Mouse (Mus musculus) embryonic facial prominence, embryonic 12.5 days (tissue): ENCODE results near the gene Gm10642. TPM values are rescaled to one million over a fixed set of nuclear protein-coding genes. Genes with fewer than 3 reads are reported as not detected.

ENCODE experiments used
- ATAC-seq: fragments of 200-750 bp; cut with Nextera tagmentation; 2 replicates; pipeline ENCODE4 v1.8.0; 2017; ENCODE audit not compliant: insufficient number of reproducible peaks, insufficient read depth, low FRiP score, low TSS enrichment
- H3K27ac ChIP-seq: fragments of 300-500 bp; sonication (generic); 2 replicates; pipeline ENCODE4 v1.5.1; 2016; ENCODE audit warnings: mild to moderate bottlenecking
- H3K27me3 ChIP-seq: fragments of 300-500 bp; sonication (generic); 2 replicates; pipeline ENCODE4 v1.6.1; 2016; ENCODE audit warnings: mild to moderate bottlenecking, moderate library complexity
- H3K36me3 ChIP-seq: fragments of 300-500 bp; sonication (generic); 2 replicates; pipeline ENCODE4 v1.6.1; 2016; ENCODE audit warnings: mild to moderate bottlenecking
- H3K4me1 ChIP-seq: fragments of 300-500 bp; sonication (generic); 2 replicates; pipeline ENCODE4 v1.6.1; 2016
- H3K4me2 ChIP-seq: fragments of 300-500 bp; sonication (generic); replicated peaks from 2 replicates; pipeline ENCODE4 v1.6.1; 2016; ENCODE audit warnings: mild to moderate bottlenecking, moderate library complexity
- H3K4me3 ChIP-seq: fragments of 300-500 bp; sonication (generic); 2 replicates; pipeline ENCODE4 v1.5.1; 2016; ENCODE audit warnings: mild to moderate bottlenecking
- H3K9ac ChIP-seq: fragments of 300-500 bp; sonication (generic); 2 replicates; pipeline ENCODE4 v1.6.1; 2016; ENCODE audit warnings: mild to moderate bottlenecking, moderate library complexity
- H3K9me3 ChIP-seq: fragments of 300-500 bp; sonication (generic); 2 replicates; pipeline ENCODE4 v1.6.1; 2016; ENCODE audit warnings: mild to moderate bottlenecking, moderate library complexity
- WGBS: fragments of 180-500 bp; shearing (Covaris S2); methylation state at CpG from one replicate; pipeline ENCODE4 v1.1.7; 2016; 5-methylcytosine and 5-hydroxymethylcytosine counted together
- polyA plus RNA-seq: library from polyadenylated mRNA; unstranded; fragments of >200 nt; fragmentation: Nextera tagmentation; extraction: Ambion mirVana; gene quantifications from 2 replicates; pipeline ENCODE4 v1.2.1, GENCODE M21; 2016

Gm10642 gene
- 0.37 and 0.69 TPM in 2 replicates for polyA plus RNA-seq

DNA sequence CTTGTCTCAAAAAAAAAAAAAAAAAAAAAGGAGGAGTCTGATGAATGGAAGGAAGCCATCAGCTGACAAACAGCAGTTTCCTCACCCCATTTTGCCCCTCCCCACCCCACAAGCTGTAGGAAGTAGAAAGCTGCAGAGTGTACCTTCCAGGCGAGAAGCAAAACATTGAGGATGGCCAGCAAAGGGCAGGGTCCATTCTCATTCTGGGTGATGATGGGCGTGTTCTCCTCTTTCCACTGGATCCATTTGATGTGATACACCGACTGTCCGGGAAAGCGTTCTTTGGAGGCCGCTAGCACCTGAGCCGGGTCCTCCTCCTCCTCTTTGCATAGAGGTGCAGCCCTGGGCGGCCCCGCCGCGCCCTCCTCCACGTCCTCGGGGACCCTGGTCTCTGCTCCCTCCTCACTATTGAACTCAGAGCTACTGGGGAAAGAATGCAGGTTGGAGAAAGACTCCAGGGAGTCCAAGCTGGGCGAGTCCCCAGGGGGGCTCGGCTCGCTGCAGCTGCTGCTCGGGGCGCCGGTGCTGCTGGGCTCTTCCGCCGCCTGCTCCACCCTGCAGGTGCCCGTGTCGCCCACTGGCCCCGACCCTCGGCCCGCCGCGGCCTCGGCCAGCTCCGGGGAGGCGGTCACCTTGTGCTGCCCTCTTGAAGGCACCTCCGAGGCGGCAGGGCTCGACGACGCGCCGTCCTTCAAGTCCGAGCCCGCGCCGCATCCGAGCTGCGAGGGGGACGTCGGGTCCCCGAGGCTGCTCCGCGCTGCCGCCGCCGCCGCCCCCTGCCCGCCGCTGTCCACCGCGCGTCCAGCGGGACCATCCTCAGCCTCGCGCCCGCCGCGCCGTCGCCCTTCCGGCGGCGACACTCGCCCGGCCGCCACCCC is at the start of gene Gm10642:
Gm10642 (plus strand) TSS at position 122 of the 878 bp plus-strand sequence.
- Histone ChIP-seq H3K4me3 (peak within 1 kb of the TSS; percentile 86), H3K4me2 (peak within 1 kb of the TSS; percentile 95), H3K9me3 (no peaks in the 10 kb centered on the region), H3K36me3 (no peaks in the 10 kb centered on the region), H3K9ac (peak within 1 kb of the TSS; percentile 77), H3K4me1 (0 out of 2 replicates have a peak, but pooled peaks cover 4% of the 10 kb centered on the region), H3K27ac (peak within 1 kb of the TSS; percentile 92), H3K27me3 (no peaks in the 10 kb centered on the region)
- WGBS: under 1% methylated on average over 61 of the region's 72 CpGs
- peak; percentile 70 for ATAC-seq

DNA sequence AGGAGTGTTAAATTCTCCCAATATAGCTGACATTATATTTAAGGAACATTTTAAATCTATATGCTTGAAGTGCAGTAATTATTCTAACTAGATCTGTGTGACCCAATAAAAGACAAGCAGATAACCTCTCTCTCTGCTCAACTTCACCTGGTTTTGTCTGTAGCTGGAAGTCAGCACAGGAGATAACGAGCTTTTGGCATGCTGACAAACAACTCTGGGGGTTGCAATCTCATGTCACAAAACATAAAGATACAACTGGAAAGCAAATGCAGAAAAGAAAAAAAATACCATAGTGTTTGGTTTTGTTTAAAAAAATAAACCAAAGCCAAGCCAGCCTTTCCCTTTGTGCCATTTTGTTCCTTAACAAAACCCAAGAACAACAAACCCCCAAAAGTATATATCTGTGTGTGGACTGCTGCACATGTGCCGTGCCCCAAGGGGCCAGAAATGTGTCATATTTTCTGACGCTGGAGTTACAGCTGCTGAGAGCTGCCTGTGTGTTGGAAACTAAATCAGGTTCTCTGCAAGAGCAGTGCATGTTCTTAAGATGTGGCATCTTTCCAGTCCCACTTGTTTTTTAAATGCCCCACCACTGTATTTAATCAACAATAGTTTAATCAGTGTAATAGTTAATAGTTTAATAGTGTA is 44.9 kb upstream of the Gm10642 start:
- no peak overlapping the region for H3K9ac ChIP-seq
- no peak overlapping the region for H3K4me3 ChIP-seq
- no peaks in the 10 kb centered on the region for H3K9me3 ChIP-seq
- H3K4me1 ChIP-seq: no peaks in the 10 kb centered on the region
- peaks cover 12% of the 10 kb centered on the region; the same call in 1 of the 2 replicates for H3K36me3 ChIP-seq
- whole genome bisulfite sequencing: 53% methylated on average over 3 of the region's 3 CpGs
- no peaks in the 10 kb centered on the region for H3K27me3 ChIP-seq
- ATAC-seq: no peak
- no peak overlapping the region for H3K4me2 ChIP-seq
- H3K27ac ChIP-seq: no peak overlapping the region

DNA sequence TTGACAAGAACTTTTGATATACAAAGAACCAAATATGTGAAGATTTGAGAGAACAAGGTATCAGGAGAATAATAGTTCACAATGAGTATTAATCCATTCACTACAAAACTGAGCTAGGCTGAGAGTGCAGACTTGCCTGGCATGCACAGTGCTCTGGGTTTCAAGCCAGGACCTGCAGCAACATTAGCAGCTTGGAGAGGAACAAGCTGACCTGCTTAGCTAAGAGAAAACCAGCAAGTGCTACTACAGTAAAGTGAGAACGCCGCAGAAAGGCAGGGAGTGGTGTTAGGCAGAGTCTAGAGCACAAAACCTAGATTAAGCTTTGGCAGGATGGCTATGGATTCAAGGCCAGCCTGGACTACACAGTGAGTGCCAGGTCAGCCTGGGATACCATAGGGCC is 26.3 kb upstream of the Gm10642 start:
- Histone ChIP-seq H3K27me3 (no peaks in the 10 kb centered on the region), H3K9me3 (no peaks in the 10 kb centered on the region), H3K4me2 (no peak overlapping the region), H3K4me3 (no peak overlapping the region), H3K27ac (no peak overlapping the region), H3K4me1 (no peaks in the 10 kb centered on the region), H3K9ac (no peak overlapping the region), H3K36me3 (no peaks in the 10 kb centered on the region)
- 72% methylated on average over 2 of the region's 2 CpGs for WGBS
- ATAC-seq: no peak

DNA sequence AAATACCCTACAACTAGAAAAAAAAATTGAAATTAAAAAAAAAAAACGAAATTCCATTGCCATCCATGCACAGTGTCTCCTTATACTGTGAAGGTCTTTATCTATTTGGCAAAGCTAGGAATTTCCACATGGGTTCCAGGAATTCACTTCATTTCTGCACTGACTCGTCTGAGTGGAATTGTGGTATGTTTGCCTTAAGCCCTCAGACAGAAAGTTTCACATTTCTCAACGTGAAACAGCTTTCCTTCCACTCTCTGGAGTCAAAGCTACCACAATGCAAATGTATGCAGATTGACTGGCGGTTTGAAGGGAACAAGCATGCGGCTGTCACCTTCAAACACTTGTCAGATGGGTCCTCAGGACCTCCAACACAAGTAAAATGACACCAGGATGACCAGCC is 24.4 kb upstream of the Gm10642 start:
- Histone ChIP-seq H3K4me1 (no peaks in the 10 kb centered on the region), H3K27ac (no peak overlapping the region), H3K36me3 (no peaks in the 10 kb centered on the region), H3K27me3 (no peaks in the 10 kb centered on the region), H3K9ac (no peak overlapping the region), H3K9me3 (no peaks in the 10 kb centered on the region), H3K4me3 (no peak overlapping the region), H3K4me2 (no peak overlapping the region)
- no peak for ATAC-seq
- 18% methylated on average over 5 of the region's 5 CpGs for WGBS

DNA sequence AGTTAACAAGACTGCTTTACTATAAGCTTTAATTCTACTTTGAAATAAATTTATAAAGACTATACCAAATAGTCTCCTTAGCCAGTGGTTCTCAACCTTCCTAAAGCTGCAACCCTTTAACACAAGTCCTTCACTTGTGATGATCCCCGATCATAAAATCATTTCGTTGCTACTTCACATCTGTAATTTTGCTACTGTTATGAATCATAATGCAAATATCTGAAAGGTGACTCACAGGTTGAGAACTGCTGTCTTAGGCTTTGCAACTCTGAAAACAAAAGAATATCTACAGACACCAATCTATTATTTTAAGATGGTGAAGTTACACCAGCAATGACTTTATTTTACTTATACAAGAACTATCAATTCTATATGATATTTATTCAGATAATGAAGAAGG is 19.3 kb upstream of the Gm10642 start:
- Histone ChIP-seq H3K9ac (no peak overlapping the region), H3K4me2 (no peak overlapping the region), H3K36me3 (no peaks in the 10 kb centered on the region), H3K4me1 (no peaks in the 10 kb centered on the region), H3K4me3 (no peak overlapping the region), H3K27me3 (no peaks in the 10 kb centered on the region), H3K27ac (no peak overlapping the region), H3K9me3 (no peaks in the 10 kb centered on the region)
- 89% methylated on average over 2 of the region's 2 CpGs for WGBS
- ATAC-seq: no peak

DNA sequence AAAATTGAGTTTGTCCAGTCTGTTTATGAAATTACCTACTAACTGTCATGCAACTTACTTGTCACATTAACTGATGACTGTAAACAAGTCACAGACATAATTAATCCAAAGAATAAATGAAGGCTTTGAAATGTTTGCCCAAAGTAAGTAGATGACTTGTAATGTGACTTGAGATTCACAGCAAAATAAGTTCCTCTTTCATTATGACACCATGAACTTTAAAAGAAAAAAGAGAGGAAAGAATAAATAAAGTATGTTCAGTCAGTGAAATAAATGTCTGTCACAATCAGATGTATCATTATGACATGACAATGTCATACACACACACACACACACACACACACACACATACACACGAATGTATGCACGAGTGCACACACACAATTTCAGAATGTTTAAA is 5.8 kb upstream of the Gm10642 start:
- Histone ChIP-seq H3K9ac (no peak overlapping the region), H3K36me3 (no peaks in the 10 kb centered on the region), H3K9me3 (no peaks in the 10 kb centered on the region), H3K27ac (no peak overlapping the region), H3K4me1 (0 out of 2 replicates have a peak, but pooled peaks cover 4% of the 10 kb centered on the region), H3K4me2 (no peak overlapping the region), H3K27me3 (no peaks in the 10 kb centered on the region), H3K4me3 (no peak overlapping the region)
- WGBS: 82% methylated on average over 2 of the region's 2 CpGs
- ATAC-seq: no peak

DNA sequence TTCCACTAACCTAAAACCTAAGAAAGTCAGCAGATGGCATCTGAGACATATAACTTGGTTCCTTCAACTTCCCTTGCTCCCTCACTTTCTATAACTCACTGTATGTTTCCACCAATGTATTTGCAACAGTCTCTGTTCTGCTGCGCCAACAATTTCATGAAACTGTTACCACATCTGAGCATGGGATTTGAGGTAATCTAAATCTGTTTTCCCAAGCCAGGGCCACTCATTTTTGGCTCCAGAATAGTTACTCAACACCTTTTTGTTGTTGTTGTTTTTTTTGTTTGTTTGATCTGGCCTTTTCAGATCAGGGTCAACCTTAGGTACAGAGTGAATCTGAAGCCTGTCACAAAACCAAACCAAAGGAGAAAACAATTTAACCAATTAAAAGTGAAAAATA is 5.1 kb upstream of the Gm10642 start:
- 88% methylated on average over 1 of the region's 1 CpGs for WGBS
- Histone ChIP-seq H3K4me2 (no peak overlapping the region), H3K27me3 (no peaks in the 10 kb centered on the region), H3K27ac (no peak overlapping the region), H3K9me3 (no peaks in the 10 kb centered on the region), H3K4me1 (0 out of 2 replicates have a peak, but pooled peaks cover 4% of the 10 kb centered on the region), H3K9ac (no peak overlapping the region), H3K4me3 (no peak overlapping the region), H3K36me3 (no peaks in the 10 kb centered on the region)
- no peak for ATAC-seq

DNA sequence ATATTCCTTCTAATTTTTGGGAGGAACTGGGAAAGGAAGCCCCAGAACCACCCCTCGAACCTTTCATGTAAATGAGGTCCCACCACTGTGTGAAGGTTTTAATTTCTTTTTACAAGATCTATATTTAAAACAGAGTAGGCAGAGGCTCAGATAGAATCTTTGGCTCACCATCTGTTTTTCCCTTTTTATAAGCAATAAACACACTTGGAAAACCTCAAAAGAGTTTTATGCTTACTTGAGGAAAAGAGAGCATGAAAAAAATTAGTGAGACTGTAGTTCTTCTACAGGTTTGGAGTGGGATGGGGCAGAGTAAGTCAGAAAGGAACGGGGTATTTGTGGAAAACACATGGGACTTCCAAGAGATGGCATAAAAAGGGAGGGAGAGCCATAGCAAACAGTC is 3.8 kb upstream of the Gm10642 start:
- no peak overlapping the region for H3K4me2 ChIP-seq
- no peak overlapping the region for H3K9ac ChIP-seq
- H3K4me1 ChIP-seq: 0 out of 2 replicates have a peak, but pooled peaks cover 4% of the 10 kb centered on the region
- H3K4me3 ChIP-seq: no peak overlapping the region
- no peaks in the 10 kb centered on the region for H3K27me3 ChIP-seq
- H3K27ac ChIP-seq: no peak overlapping the region
- H3K9me3 ChIP-seq: no peaks in the 10 kb centered on the region
- ATAC-seq: no peak
- 74% methylated on average over 2 of the region's 2 CpGs for WGBS
- no peaks in the 10 kb centered on the region for H3K36me3 ChIP-seq

DNA sequence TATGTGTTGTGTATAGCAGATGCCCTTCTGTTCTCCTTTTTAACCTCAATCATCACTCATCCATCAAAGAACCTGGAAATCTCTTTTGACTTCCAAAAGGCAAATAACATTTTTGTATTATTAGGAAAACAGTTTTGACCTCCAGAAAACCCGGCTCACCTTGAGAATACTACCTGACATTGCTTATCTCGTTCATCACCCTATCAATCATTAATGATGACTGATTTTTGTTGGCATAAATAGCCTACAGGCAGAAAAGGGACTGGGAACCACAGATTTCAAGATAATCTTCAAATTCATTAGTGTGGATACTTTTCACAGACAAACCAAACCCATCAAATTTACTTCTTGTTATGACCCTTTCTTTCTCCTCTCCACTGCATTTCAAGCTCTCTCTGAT is 2.2 kb upstream of the Gm10642 start:
- Histone ChIP-seq H3K4me3 (no peak overlapping the region), H3K9me3 (no peaks in the 10 kb centered on the region), H3K27ac (no peak overlapping the region), H3K9ac (no peak overlapping the region), H3K4me1 (0 out of 2 replicates have a peak, but pooled peaks cover 4% of the 10 kb centered on the region), H3K4me2 (no peak overlapping the region), H3K36me3 (no peaks in the 10 kb centered on the region), H3K27me3 (no peaks in the 10 kb centered on the region)
- ATAC-seq: no peak
- WGBS: 88% methylated on average over 2 of the region's 2 CpGs

DNA sequence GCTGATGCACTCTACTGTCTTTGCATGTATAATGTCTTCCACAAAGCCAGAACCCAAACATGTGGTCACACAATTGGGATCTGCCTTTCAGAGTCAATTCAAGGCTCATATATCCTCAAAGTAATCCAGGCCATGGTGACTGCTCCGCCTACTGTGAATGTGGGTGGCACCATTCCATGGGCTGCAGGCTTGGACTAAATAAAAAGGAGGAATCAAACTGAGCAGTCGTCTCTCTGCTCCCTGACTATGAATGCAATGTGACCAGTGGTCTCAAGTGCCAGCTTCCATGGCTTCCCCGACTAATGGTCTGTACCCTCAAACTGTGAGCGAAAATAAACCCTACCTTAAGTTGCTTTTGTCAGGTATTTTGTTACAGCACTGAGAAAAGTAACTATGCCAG is 1.6 kb upstream of the Gm10642 start:
- Histone ChIP-seq H3K27me3 (no peaks in the 10 kb centered on the region), H3K36me3 (no peaks in the 10 kb centered on the region), H3K4me3 (no peak overlapping the region), H3K4me1 (0 out of 2 replicates have a peak, but pooled peaks cover 4% of the 10 kb centered on the region), H3K9me3 (no peaks in the 10 kb centered on the region), H3K27ac (no peak overlapping the region), H3K9ac (no peak overlapping the region), H3K4me2 (0 out of 2 replicates have a peak overlapping the region, but pooled peaks have one; percentile 11)
- ATAC-seq: no peak
- 76% methylated on average over 4 of the region's 4 CpGs for WGBS

DNA sequence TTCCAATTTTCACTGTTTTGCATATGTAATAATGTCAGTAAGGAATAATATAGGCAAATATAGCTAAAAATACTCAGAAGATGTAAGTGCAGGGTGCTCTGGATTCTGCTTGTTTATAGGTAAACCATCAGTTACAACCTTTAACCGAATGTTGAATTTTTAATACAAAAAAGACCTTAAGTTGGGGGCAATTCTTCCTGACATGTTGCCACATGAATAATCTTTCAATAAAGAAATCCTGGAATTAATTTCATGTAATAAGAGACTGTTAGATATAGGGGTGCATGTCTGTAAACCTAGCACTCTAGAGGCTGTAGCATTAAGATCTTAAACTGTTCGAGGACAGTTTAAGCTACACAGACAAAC is 304 bp upstream of the Gm10642 start:
- no peak for ATAC-seq
- no peak overlapping the region for H3K27ac ChIP-seq
- H3K27me3 ChIP-seq: no peaks in the 10 kb centered on the region
- H3K4me1 ChIP-seq: 0 out of 2 replicates have a peak, but pooled peaks cover 4% of the 10 kb centered on the region
- peak overlapping the region; percentile 95 for H3K4me2 ChIP-seq
- no peaks in the 10 kb centered on the region for H3K36me3 ChIP-seq
- H3K4me3 ChIP-seq: peak overlapping the region; percentile 86
- WGBS: 39% methylated on average over 2 of the region's 2 CpGs
- H3K9ac ChIP-seq: no peak overlapping the region
- no peaks in the 10 kb centered on the region for H3K9me3 ChIP-seq
